Mouse (Mus musculus) CH12.LX (cell line): Measurements from ENCODE around the gene Bhmt2.

Experiments
- BHLHE40 ChIP-seq: IDR thresholded peaks from 2 replicates; pipeline ENCODE4 v1.6.1; 2011; ENCODE audit warnings: mild to moderate bottlenecking, low read depth, low read length, improper control_type of control experiment
- MYC ChIP-seq: IDR thresholded peaks from 2 replicates; pipeline ENCODE4 v1.6.1; 2011; ENCODE audit warnings: low read depth, mild to moderate bottlenecking, improper control_type of control experiment, low read length
- POLR2A ChIP-seq: IDR thresholded peaks from 2 replicates; pipeline ENCODE4 v1.6.1; 2011; ENCODE audit warnings: low read depth, mild to moderate bottlenecking, improper control_type of control experiment, low read length
- POLR2AphosphoS2 ChIP-seq: IDR thresholded peaks from 2 replicates; pipeline ENCODE4 v1.6.1; 2011; ENCODE audit warnings: low read depth, low read length, improper control_type of control experiment

DNA sequence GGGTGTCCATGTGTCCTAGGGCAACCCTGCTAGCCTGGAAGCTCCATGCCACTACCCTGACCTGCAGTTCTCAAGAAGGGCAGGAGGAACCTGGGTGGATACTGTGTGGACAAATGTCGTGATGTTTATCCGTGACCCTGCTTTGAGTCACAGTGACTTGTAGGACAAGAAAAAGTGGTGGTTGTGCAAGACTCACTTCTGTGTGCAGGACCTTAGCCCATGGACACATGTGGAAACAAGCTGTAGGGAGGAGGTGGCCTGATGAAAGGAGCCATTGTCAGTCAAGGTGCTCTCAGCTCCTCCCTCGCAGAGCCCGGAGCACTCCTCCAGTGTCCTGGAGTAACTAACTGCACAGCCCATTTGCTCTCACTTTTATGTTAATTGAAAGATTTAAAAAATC is 31.6 kb upstream of the Bhmt2 start:
- no peak for TF ChIP-seq BHLHE40
- TF ChIP-seq POLR2AphosphoS2 = no peak
- TF ChIP-seq MYC = no peak
- TF ChIP-seq POLR2A = no peak
